Mouse (Mus musculus): ENCODE measurements around the gene Gm20388. TPM values are rescaled to one million over a fixed set of nuclear protein-coding genes. Genes with fewer than 3 reads are reported as not detected.
"Not testable (repeated sequence)": the region's sequence is repeated elsewhere in the genome, so short reads cannot be mapped to it uniquely, and the experiment has no call there.

Gene Gm20388
- total RNA-seq, 1 experiment from 2014 or later: 3.6 TPM

DNA sequence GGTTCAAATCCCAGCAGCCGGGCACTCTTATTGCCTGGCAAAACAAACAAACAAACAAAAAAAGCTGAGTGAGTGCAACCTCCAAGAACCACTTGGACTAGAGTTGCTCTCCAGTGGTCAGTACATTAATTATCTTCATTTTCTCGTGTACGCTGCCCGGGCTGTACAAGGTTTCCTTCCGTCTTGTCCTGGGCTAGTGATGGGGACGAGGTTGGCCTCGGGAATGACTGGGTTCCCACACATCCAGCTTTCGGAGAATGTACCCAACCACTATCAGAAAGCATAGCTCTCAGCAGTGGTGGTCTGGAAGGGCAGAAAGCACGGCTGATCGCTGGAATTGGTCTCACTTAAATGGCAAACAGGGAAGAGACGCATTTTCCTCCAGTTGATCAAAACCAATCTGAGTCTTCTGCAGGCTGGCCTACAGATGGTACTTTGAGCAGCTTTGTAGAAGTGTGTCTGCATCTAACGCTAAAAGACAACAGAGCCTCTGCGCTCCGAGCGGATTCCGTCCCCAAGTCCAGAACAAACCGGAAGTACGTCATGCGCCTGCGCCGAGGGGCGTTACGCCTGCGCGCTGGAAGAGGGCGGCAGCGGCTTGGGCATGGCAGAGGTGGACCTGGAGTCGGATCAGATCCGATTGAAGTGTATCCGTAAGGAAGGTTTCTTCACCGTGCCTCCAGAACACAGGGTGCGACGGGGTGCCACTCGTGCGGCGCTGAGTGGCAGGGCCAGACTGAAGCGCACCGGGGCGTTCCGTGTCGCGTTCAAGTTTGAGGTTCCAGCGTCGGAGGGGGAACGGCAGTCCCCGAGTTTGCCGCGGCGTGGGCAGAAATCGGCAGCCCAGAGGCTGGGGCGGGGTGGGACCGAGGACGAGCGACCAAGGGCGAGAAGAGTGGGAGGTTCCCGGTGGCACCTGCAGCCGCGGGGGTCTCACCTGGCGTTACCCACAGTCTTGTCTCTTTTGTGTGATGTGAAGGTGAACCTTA lies 3313.9 kb downstream of the Gm20388 start, which contains the start of gene Cdk10:
Cdk10 (plus strand) TSS at position 565 of the 989 bp plus-strand sequence.
- DNase-seq: peak; percentile 95

DNA sequence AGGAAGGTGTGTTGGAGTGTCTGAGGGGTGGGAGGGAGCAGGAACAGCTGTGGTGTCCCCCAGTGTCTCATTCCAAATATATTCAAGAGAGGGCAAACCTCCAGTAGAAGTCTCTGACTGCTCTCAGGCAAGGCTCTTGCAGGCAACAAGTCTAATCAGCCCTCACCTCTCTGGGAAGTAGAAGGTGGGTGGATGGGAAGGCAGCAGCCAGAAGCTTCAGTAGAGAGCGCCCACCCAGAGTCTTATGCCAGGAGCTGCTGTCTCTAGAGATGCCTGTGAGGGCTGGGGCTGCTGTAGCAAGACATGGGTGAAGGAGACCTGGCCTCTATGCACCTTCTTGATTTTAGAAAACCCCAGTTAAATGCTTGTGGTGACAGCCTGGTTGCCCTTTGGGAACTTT lies 3317.8 kb downstream of the Gm20388 start:
- no peak for DNase-seq

DNA sequence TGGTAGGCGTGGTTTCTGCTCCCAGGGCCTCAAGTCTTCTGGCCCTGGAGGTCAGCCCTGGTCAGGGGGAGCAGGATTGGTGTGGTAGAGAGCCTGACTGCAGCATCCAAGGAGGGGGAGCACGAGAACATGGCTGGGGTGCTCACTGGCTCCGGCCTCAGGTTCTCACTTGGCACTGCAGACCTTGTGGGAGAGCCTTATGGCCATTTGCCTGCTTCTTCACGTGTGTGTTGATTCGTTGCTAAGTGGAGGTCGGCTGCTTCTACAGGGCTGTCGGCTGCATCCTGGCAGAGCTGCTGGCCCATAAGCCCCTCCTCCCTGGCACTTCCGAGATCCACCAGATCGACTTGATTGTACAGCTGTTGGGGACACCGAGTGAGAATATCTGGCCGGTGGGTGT lies 3319.7 kb downstream of the Gm20388 start:
- not testable (repeated sequence) for DNase-seq

DNA sequence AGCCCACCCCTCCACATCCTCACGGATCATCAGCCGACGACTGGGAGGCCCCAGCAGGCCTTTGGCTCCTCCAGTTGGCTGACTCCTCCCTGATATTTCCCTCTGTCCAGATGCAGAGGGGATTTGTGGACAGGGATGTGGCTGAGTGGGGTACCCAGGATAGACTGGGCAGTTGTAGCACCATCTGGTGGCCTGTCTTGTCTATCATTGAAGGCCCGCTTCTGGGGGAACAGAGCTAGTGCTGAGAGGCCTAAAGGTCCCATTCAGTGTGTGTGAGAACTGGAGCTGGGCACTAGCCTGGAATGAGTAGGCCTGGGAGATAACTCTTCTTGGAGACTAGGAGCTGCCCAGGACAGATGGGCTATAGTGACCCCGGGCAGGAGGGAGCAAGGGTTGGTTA lies 3321.1 kb downstream of the Gm20388 start:
- DNase-seq: no peak

DNA sequence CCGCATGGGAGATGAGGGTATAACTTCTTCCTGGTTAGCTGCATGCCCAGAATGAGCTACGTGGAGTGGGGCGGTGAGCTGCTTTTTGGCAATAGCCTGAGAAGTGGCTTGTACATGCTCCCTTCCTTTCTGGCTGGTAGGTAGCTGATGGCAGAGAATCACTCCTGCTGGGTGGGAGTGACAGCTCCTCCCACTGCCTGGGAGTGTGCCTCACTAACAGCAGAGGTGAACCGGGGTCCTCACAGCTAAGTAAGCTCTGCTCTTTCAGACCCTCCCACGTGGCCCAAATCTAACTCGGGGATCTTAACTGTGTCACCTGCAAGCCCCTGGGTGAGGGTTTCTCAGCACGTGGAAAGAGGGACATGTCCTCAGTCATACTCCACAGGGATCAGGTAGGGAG lies 3321.9 kb downstream of the Gm20388 start:
- DNase-seq: no peak

DNA sequence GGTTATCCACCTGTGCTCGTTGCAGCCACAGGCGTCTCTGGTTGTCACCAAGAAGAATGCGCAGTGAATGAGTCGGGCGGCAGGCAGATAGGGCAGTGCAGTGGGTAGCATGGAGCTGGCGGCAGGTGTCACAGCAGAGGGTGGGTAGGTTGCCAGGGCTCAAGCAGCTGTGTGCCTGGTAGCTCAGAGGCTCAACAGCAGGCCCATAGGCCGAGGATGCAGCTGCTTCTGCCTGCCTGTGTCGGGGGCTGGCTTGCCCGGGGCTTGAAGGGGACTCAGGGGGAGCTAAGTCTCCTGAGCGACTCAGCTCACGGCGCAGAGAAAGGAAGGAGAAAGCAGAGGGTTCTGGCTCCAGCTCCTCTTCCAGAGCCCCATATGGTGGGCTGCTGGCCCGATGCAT lies 3322.7 kb downstream of the Gm20388 start:
- DNase-seq: no peak

DNA sequence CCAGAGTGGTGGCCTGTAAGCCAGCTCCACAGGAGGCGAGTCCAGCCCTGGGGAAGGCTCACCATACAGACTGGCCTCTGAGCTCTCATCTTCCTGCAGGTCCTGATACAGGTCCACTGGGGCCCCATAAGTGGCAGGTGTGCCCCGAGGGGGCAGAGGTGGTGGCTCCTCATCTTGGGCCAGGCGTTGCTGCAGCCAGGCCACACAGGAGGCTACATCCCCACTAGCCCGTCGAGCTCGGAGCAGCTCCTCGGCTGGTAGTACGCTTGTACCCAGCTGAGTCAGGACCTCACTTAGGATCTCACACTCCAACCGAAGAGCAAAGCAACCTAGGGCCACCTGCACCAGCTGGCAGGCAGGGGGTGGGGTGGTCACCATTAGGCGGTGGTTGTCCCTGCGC lies 3323.1 kb downstream of the Gm20388 start:
- DNase-seq: no peak

DNA sequence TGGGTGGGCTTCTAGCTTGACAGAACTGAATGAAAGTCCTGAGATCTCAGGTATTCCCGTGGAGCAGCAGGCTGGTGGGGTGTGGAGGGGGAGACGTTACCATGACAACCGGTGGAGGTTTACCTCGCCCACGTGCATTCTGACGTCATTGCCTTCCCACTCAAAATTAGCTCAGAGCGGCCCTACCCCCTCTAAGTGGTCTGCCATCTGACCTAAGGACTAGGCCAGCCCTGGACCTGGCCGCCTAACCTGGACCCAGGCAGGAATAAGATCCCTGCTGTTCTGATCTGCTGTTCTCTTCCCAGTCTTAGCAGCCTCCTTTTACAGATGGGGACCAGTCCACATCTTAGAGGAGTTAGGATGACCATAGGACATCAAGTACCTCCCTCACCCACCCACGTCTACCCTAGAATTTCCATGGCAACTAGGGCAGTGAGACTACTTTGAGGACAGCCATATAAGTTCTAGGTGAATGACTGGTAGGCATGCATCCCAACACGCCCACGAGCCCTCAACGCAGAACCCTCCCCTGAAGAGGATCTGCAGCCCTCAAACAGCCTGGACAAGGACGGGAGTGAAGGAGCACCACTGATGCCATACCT lies 3324.4 kb downstream of the Gm20388 start:
- no peak for DNase-seq

DNA sequence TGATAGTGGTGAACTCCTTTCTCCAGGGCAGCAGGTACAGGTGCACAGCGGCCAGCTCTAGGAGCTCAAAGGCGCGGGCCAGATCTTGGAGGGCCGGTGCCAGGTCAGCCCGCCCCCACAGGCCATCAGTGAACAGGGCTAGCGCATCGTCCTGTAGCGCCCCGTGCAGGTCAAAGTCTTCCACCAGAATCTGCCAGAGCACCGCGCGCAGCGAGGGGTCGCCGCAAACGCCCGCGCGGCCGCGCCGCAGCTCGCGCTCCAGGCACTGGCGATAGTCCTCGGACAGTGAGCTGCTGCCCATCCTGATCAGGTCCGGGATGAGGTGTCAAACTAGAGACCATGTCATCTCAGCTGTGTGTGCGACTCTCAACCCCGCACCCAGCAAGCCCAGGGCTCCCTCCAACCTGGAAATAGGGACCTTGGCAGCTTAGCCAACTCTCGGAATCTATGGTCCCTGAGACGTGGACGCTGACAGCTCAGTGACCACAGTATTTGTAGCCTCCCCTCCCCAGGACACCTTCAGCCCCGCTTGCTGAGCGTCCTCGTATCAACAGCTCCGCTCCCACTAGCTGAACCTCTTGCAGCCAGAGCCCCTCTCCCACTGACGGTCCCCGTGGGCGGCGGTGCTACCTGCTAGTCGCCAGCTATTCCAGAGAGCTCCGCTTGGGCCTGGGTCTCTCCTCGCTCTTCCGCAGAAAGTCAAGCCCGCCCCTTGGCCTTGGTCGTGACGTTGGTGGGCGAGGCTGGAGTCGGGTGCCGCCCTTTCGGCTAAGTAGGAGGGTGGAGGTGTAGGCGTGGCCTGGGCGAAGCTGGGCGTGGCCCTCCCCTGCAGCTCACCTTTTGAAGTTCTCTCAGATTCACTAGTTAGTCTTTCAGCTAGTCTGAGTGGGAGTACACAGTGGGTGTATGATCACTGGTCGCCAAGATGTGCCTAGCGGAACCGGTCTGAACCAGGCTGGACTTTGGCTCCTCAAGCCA lies 3325.2 kb downstream of the Gm20388 start, which contains the start of gene Spata2l:
Spata2l (minus strand) TSS at position 714 of the 978 bp plus-strand sequence.
- DNase-seq: peak; percentile 91

DNA sequence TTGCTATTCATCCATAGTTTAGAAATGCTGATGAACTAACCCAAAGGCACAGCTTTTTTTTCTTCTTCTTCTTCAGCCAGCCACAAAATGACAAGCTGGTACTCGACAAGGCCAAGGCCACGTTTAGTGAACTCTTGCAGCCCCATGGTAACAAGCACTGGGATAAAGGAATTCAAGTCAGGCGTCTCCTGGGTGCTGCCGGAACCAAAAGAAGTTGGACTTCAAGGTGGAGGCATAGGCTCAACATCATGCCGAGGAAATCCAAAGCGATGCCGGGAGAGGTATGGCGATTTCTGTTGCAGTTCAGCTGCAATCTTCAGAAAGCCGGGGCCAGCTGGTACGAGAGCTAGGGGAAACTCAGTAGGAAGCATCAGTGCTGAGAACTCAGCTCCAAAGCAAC lies 3328.8 kb downstream of the Gm20388 start:
- DNase-seq: no peak

DNA sequence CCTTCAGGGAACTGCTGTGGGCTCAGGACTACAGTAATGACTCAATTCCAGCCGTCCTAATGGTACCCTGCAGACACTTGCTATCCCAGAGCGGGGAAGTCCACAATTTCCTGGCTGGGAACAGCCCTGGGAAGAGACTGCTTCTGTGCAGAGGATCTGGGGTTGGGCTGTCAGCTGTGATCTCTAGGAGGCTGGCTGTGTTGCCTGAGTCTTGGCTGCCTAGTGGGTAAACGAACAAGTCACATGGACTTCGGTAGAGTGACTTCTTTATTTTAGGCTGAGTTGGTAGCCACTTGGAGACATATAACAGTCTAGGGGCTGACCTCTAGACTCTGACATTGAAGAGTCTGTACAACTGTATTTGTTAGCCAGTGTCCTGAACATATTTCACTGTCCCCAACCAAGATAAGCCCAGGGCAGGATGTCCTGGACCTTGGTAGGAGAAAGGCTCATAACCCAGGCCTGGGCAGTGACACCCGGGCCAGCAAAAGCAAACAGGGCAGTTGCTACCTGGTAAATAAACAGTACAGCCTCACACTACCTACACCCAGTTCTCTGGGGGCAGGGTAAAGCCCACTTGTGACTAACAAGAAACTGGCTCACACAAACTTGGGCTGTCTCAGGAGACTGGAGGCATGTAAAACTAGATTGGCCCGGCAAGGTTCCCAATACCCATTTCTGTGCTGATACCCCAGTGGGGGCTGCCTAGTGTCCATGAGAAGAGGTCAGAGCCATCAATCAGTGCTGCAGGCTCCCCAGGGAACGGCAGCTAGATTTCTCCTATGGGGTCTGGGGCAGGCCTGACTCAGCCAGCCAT lies 3331.7 kb downstream of the Gm20388 start:
- no peak for DNase-seq

DNA sequence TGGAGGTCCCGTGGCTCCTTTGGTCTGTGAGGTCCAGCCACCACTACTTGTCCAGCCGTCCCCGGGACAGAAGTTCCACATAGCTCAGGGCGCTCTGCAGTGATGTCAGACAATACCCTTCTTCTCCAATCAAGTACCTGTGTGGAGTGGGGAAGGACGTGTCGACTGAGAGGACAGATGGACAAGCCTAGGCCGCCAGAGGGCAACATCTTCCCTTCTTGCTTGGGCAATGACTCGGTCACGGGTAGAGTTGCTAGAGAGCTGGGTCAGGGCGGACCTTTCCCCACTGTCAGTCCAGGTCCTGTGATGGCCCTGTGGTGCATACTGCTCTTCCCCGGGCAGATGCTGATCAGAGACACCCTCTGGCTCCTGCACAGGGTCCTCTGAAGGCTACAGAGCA lies 3332.4 kb downstream of the Gm20388 start:
- DNase-seq: peak; percentile 30

DNA sequence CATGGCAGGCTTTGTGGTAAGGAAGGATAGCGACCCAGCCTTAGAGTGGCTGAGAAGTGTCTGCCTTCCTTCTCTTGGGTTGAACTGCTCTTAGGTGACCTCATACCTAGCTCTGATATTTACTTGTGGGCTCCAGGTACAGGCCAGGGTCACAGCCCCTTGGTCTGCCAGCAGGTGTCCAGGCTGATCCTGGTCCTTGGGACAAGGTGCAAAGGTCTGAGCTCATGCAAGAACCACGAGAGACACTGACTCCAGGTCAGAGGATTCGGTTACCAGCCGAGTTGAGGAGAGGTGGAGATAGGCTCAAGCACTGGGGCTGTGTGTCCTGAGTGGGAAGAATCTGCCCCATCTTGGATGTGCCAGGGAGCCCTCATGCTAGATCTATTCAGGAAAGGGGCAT lies 3333.7 kb downstream of the Gm20388 start:
- DNase-seq: no peak

DNA sequence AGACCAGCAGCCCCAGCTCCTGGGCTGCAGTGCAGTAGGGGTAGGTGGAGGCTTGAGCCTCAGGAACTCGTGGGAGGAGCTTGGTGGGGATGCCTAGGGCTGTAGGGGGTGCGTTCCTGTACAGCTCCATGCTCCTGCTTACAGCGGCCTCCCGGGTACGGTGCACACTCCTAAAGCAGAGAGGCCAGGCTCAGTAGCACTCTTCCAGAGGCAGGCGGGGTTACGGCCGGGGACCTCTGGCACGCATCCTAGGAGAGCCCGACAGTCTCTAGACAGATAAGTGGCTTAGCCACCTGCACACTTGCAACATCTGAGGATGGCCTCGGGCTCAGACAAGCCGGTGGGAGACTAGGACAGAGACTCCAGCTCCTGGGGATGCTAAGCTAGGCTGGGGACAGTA lies 3334.9 kb downstream of the Gm20388 start:
- no peak for DNase-seq

DNA sequence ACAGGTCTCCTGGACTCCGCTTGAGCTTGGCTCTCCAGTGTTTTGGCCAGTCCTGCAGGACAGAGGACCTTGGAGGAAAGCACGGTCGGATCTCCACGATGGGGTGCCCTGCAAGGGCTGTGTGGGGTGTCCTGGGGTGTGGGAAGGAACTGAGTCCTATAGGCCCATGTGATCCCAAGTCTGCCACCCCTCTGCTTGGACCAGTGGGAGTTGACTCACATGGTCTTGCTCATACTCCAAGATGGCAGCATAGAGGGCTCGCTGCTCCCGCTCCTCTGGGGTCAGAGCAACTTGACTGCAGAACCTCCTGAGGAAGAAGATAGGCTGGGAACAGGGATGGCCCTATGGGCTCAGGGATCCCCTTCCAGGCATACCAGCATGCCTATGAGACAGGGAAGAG lies 3337.1 kb downstream of the Gm20388 start:
- no peak for DNase-seq

DNA sequence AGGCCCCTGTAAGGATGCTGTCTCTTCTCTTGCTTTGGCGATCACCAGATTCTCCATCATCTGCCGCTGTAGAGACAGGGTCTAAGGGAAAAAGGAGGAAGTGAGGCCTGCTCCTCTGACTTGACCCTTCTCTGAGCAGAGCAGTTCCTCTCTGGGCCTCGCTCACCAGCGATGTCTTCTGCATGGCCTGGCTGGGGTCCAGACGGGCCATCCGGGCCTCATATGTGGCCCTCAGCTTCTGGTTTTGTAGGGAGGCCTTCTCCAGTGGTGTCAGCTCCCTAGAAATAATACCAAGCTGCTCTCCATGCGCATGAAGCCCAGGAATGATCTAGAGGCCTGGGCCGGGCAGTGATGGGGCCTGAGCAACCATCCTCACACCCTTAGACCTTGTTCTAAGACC lies 3338.0 kb downstream of the Gm20388 start:
- no peak for DNase-seq

DNA sequence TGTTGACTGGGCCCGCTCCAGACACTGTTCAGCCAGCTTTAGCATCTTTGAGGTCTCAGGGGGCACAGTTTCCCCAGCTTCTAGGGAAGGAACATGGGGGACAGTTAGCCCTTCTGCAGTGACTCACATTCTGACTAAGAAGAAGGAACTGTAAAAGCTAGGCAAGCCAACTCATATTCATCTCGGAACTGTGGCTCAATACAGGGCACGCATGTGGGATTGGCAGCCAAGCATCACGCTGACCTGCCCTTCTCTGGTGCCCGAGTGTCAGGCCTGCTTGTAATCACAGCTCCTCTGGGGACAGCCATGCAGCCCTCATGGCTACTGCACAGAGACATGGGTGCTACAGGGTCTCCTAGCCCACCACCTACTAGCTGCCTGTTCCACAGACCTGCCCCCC lies 3340.3 kb downstream of the Gm20388 start:
- DNase-seq: no peak

DNA sequence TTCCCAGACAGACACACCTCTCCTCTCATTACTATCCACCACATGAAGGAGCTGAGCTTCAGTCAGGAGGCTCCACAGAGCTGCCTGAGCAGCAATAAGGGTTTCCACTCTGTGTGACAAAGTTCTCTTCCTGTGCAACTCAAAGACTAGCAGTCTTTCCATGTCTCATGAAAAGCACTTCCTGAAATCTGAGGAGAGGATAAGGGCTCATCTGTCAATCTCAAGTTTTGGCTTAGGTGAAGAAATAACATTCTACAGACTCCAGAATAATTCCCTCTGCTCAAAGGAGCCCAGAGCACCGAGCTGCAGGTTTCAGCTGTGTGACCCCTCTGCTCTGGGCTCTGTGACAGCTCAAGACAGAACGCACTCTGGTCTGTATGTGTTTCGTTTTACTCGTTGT lies 3342.3 kb downstream of the Gm20388 start:
- no peak for DNase-seq

DNA sequence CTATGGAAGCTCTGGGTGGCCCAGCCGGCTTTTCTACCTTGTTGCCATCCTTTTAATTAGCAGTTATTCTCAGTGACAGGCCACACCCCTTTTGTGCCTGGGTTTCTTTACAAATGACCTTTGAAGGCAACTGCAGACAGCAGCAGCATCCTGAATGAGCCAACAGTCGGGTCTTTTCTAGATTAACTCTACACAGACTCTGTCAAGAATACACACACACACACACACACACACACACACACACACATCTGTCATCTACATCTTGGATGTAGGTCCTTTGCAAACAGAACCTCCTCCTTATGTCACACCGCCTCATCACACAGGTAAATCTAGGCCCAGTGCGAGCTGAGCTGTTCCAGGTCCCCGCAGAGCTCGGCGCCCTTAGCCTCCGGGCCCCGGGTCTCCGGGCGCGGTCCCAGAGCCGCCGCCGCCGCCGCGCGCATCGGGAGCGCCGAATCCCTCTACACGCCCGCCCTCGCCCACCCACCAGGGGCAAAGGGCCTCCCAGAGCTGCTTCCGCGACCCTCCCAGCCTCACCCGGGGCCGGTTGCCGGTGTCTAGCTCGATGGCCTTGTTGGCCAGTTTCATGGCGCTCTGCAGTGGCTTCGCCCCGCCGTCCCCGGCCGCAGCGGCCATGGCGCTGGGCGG lies 3342.9 kb downstream of the Gm20388 start:
- no peak for DNase-seq

DNA sequence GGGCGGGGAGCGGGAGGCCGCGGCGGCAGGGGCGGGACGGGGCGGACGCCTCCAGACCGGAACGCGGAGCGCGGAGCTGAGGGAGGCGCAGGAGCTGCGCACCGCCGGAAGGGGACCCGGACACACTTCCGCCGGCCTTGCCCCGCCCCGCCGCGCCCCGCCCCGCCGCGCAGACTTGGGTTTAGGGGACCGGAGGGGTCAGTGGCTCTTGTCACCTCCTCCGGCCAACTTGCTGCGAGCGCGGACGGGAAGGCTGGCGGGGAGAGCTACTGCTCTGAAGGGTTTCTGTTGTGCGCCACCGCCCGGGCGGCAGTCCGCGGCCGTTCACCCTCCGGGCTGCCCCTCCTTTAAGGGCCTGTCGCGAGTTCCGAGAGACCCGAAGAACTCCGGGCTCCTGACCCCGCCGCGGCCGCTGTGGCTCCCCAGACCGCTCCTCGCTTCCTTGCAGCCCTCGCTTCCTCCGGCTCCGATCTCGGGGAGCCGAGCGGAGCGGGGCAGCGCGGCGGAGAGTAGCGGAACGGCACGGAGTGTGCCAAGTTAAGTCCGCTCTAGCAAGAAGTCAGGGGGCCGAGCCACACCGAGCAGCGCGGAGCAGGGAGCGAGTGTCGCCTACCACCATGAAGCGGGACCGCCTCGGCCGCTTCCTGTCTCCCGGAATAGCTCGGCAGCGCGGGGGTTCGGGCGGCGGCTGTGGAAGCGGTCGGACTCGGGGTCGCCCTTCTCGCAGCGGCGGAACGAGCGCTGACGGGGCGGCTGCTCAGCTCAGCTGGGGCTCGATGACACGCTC lies 3343.7 kb downstream of the Gm20388 start, which contains the start of the genes Zfp276 and Vps9d1:
Zfp276 (plus strand) TSS at position 97 of the 787 bp plus-strand sequence.
Vps9d1 (minus strand) TSS at position 250 of the 787 bp plus-strand sequence.
- peak; percentile 92 for DNase-seq
